Mouse (Mus musculus) ES-E14 (cell line): Measurements from ENCODE around the gene Pnkd. TPM values are rescaled to one million over a fixed set of nuclear protein-coding genes. Genes with fewer than 3 reads are reported as not detected.

Experiments used
- DNase-seq: peaks from one replicate; pipeline ENCODE4 v3.0.0-alpha.2; 2013; ENCODE audit warnings: low read depth, low spot score
- H3K27ac ChIP-seq: 2 replicates; pipeline ENCODE4 v1.5.1; 2012; ENCODE audit warnings: low read depth, mild to moderate bottlenecking, low read length, moderate library complexity, mixed read lengths; ENCODE audit not compliant: poor library complexity, insufficient read depth, severe bottlenecking
- H3K36me3 ChIP-seq: 2 replicates; pipeline ENCODE4 v1.6.1; 2012; ENCODE audit warnings: mild to moderate bottlenecking, low read length, moderate library complexity, mixed read lengths; ENCODE audit not compliant: control insufficient read depth, poor library complexity, insufficient read depth, severe bottlenecking
- H3K4me1 ChIP-seq, 2 experiments: fragments of 150-350 bp in 1 of 2; sonication (generic) in 1 of 2; 2 replicates each; pipeline ENCODE4 v1.6.1; 2012; ENCODE audit warnings: low read length in 2 of 2, mild to moderate bottlenecking in 1 of 2, mixed read lengths in 1 of 2; ENCODE audit not compliant: control insufficient read depth in 2 of 2, insufficient read depth in 2 of 2, poor library complexity in 1 of 2
- H3K4me3 ChIP-seq, 2 experiments: fragments of 150-350 bp in 1 of 2; sonication (generic) in 1 of 2; 2 replicates each; pipeline ENCODE4 v1.5.1; 2012; ENCODE audit warnings: low read length in 2 of 2, low read depth in 1 of 2, mild to moderate bottlenecking in 1 of 2, mixed read lengths in 1 of 2; ENCODE audit not compliant: insufficient read depth in 1 of 2, poor library complexity in 1 of 2, severe bottlenecking in 1 of 2
- H3K9ac ChIP-seq: 2 replicates; pipeline ENCODE4 v1.6.1; 2012; ENCODE audit warnings: low read depth, mild to moderate bottlenecking, low read length, mixed read lengths; ENCODE audit not compliant: poor library complexity, insufficient read depth, severe bottlenecking
- H3K9me3 ChIP-seq: fragments of 150-350 bp; sonication (generic); 2 replicates; pipeline ENCODE4 v1.6.1; 2012; ENCODE audit warnings: low read depth, mild to moderate bottlenecking, low read length; ENCODE audit not compliant: control insufficient read depth, insufficient read depth
- CHD2 ChIP-seq: IDR thresholded peaks from 2 replicates; pipeline ENCODE4 v1.6.1; 2014; ENCODE audit warnings: mild to moderate bottlenecking, low read depth, low read length, inconsistent platforms
- HCFC1 ChIP-seq: IDR thresholded peaks from 2 replicates; pipeline ENCODE4 v1.6.1; 2012; ENCODE audit warnings: low read length, inconsistent platforms, borderline replicate concordance; ENCODE audit not compliant: insufficient read depth
- MAFK ChIP-seq: IDR thresholded peaks from 2 replicates; pipeline ENCODE4 v1.6.1; 2014; ENCODE audit warnings: mild to moderate bottlenecking, low read depth, low read length, inconsistent platforms; ENCODE audit not compliant: insufficient read depth
- ZC3H11A ChIP-seq: IDR thresholded peaks from 2 replicates; pipeline ENCODE4 v1.6.1; 2012; ENCODE audit warnings: low read depth, mild to moderate bottlenecking, inconsistent platforms, low read length, borderline replicate concordance
- ZNF384 ChIP-seq: IDR thresholded peaks from 2 replicates; pipeline ENCODE4 v1.6.1; 2012; ENCODE audit warnings: low read depth, low read length, inconsistent platforms
- in situ Hi-C, 2 experiments: fragments of 600-800 bp; cut with MboI; formaldehyde crosslinking; loops; one replicate each; pipeline ENCODE4 v1.15.1; 2025; ENCODE audit warnings: low sequenced_read_pairs in 2 of 2, inconsistent platforms in 1 of 2; ENCODE audit not compliant: unreplicated experiment in 2 of 2
- total RNA-seq: library from RNA; depleted of rRNA; stranded (reverse); fragments of 300-350 nt; gene quantifications from 2 replicates; pipeline ENCODE4 v1.2.3, GENCODE M21; 2012

The Pnkd gene
- total RNA-seq, 1 experiment = 63.9 TPM

- no peak overlapping the region for H3K9ac ChIP-seq
- no peak overlapping the region for H3K27ac ChIP-seq
- H3K4me1 ChIP-seq = no peaks in the 10 kb centered on the region
- no peak for TF ChIP-seq ZC3H11A
- no peak for TF ChIP-seq ZNF384
- no peak for TF ChIP-seq MAFK
- TF ChIP-seq CHD2 = no peak
- TF ChIP-seq HCFC1 = no peak
- no peak for DNase-seq
- H3K36me3 ChIP-seq = peaks cover 10% of the 10 kb centered on the region
- H3K9me3 ChIP-seq = no peaks in the 10 kb centered on the region
- no peak overlapping the region for H3K4me3 ChIP-seq
- in situ Hi-C loops = no loop called here
These were observed 13.1 kb upstream of the Pnkd start for GRCm38 (mm10) chr1:74271659-74272058.

GRCm38 (mm10) chr1:74275015-74275414, 9.7 kb upstream of the Pnkd start:
- no peak overlapping the region for H3K27ac ChIP-seq
- peaks cover 0 to 4% of the 10 kb centered on the region in 2 experiments; a peak in 1 of 4 replicates for H3K4me1 ChIP-seq
- H3K9me3 ChIP-seq = no peaks in the 10 kb centered on the region
- no peak overlapping the region for H3K4me3 ChIP-seq
- H3K9ac ChIP-seq = no peak overlapping the region
- TF ChIP-seq ZNF384 (no peak), MAFK (no peak), HCFC1 (no peak), CHD2 (no peak), ZC3H11A (no peak)
- H3K36me3 ChIP-seq = peaks cover 7% of the 10 kb centered on the region
- DNase-seq = no peak
- in situ Hi-C loops = no loop called here

DNA sequence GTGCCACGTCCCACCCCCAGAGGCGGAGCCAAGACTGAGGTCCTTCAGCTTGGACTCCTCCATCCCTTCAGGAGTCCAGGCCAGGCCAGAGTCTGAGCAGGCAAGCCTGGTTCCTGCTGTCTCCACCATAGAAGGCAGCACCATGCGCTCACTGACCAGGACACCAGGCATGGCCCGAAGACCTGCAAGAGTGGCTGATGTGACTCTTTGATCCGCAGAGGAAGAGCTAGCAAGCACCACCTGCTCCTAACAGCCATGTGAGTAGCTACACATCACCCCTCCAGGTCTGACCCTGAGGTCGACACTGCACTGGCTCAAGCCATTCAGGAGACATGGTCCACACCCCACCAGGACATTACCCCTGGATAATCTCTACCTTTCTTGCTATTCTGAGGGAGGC, 7.7 kb upstream of the Pnkd start:
- no peak overlapping the region for H3K27ac ChIP-seq
- peaks cover 0 to 4% of the 10 kb centered on the region in 2 experiments; a peak in 1 of 4 replicates for H3K4me1 ChIP-seq
- no peak overlapping the region for H3K9ac ChIP-seq
- TF ChIP-seq MAFK = no peak
- in situ Hi-C loops = no loop called here
- DNase-seq = no peak
- no peaks in the 10 kb centered on the region for H3K9me3 ChIP-seq
- H3K4me3 ChIP-seq = no peak overlapping the region
- H3K36me3 ChIP-seq = peaks cover 27% of the 10 kb centered on the region

- in situ Hi-C loops = no loop called here
- no peak for DNase-seq
- Histone ChIP-seq H3K36me3 (peaks cover 35% of the 10 kb centered on the region), H3K27ac (no peak overlapping the region), H3K4me1 (peaks cover 0 to 6% of the 10 kb centered on the region in 2 experiments; a peak in 1 of 4 replicates), H3K4me3 (no peak overlapping the region), H3K9me3 (no peaks in the 10 kb centered on the region), H3K9ac (no peak overlapping the region)
- TF ChIP-seq ZNF384 (no peak), MAFK (no peak), CHD2 (no peak), HCFC1 (no peak), ZC3H11A (no peak)
These were observed 6.7 kb upstream of the Pnkd start for GRCm38 (mm10) chr1:74277883-74278537.

DNA sequence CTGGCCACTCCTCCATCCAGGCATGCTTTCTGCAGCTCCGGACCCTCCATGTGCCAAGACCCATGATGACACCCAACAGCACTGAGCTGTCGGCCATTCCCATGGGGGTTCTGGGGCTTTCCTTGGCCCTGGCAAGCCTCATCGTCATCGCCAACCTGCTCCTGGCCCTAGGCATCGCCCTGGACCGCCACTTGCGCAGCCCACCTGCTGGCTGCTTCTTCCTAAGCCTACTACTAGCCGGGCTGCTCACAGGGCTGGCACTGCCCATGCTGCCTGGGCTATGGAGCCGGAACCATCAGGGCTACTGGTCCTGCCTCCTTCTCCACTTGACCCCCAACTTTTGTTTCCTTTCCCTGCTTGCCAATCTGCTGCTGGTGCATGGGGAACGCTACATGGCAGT, 6.2 kb upstream of the Pnkd start, which contains the start of gene Gpbar1:
Gene Gpbar1, plus strand, starts transcription at position 13 of the 400 bp plus-strand sequence.
- H3K4me3 ChIP-seq = no peak within 1 kb of the TSS
- H3K4me1 ChIP-seq = peaks cover 0 to 7% of the 10 kb centered on the region in 2 experiments; a peak in 1 of 4 replicates
- no peak within 1 kb of the TSS for H3K27ac ChIP-seq
- TF ChIP-seq CHD2 (no peak), ZC3H11A (no peak), ZNF384 (no peak), MAFK (no peak), HCFC1 (no peak)
- in situ Hi-C loops = no loop called here
- no peak within 1 kb of the TSS for H3K9ac ChIP-seq
- no peak for DNase-seq
- no peaks in the 10 kb centered on the region for H3K9me3 ChIP-seq
- H3K36me3 ChIP-seq = peaks cover 38% of the 10 kb centered on the region
